Mouse (Mus musculus) forebrain, embryonic 16.5 days (tissue): ENCODE data around the gene Rad51b. TPM values are rescaled to one million over a fixed set of nuclear protein-coding genes. Genes with fewer than 3 reads are reported as not detected.
A peak's percentile ranks its signal among the peaks of the same experiment; 100 is the strongest.

Experiments used
- ATAC-seq: fragments of 200-750 bp; cut with Nextera tagmentation; 2 replicates; pipeline ENCODE4 v1.8.0; 2017; ENCODE audit warnings: mild to moderate bottlenecking, moderate library complexity
- H3K27ac ChIP-seq: fragments of 300-500 bp; sonication (generic); 2 replicates; pipeline ENCODE4 v1.5.1; 2014; ENCODE audit warnings: low read length, control low read depth
- H3K27me3 ChIP-seq: fragments of 300-500 bp; sonication (generic); replicated peaks from 2 replicates; pipeline ENCODE4 v1.6.1; 2014; ENCODE audit warnings: low read length; ENCODE audit not compliant: control insufficient read depth, insufficient read depth
- H3K36me3 ChIP-seq: fragments of 300-500 bp; sonication (generic); 2 replicates; pipeline ENCODE4 v1.6.1; 2014; ENCODE audit not compliant: control insufficient read depth, insufficient read depth
- H3K4me1 ChIP-seq: fragments of 300-500 bp; sonication (generic); replicated peaks from 2 replicates; pipeline ENCODE4 v1.6.1; 2014; ENCODE audit warnings: low read length; ENCODE audit not compliant: control insufficient read depth, insufficient read depth
- H3K4me2 ChIP-seq: fragments of 300-500 bp; sonication (generic); 2 replicates; pipeline ENCODE4 v1.6.1; 2014; ENCODE audit warnings: mild to moderate bottlenecking, low read length, control low read depth
- H3K4me3 ChIP-seq: fragments of 300-500 bp; sonication (generic); replicated peaks from 2 replicates; pipeline ENCODE4 v1.5.1; 2014; ENCODE audit warnings: mild to moderate bottlenecking, low read length, control low read depth
- H3K9ac ChIP-seq: fragments of 300-500 bp; sonication (generic); replicated peaks from 2 replicates; pipeline ENCODE4 v1.6.1; 2014; ENCODE audit warnings: low read depth, low read length, control low read depth
- H3K9me3 ChIP-seq: fragments of 300-500 bp; sonication (generic); 2 replicates; pipeline ENCODE4 v1.6.1; 2016; ENCODE audit warnings: low read length; ENCODE audit not compliant: control insufficient read depth
- WGBS: fragments of 180-500 bp; shearing (Covaris S2); extraction: QIAGEN DNeasy Blood & Tissue Kit; methylation state at CpG from one replicate; pipeline ENCODE4 v1.1.7; 2014; 5-methylcytosine and 5-hydroxymethylcytosine counted together
- polyA plus RNA-seq: library from polyadenylated mRNA; unstranded; fragments of >200 nt; fragmentation: Nextera tagmentation; extraction: Ambion mirVana; gene quantifications from 2 replicates; pipeline ENCODE4 v1.2.1, GENCODE M21; 2015

Gene Rad51b
- polyA plus RNA-seq, 1 experiment from 2014 or later = 2.6 TPM

DNA sequence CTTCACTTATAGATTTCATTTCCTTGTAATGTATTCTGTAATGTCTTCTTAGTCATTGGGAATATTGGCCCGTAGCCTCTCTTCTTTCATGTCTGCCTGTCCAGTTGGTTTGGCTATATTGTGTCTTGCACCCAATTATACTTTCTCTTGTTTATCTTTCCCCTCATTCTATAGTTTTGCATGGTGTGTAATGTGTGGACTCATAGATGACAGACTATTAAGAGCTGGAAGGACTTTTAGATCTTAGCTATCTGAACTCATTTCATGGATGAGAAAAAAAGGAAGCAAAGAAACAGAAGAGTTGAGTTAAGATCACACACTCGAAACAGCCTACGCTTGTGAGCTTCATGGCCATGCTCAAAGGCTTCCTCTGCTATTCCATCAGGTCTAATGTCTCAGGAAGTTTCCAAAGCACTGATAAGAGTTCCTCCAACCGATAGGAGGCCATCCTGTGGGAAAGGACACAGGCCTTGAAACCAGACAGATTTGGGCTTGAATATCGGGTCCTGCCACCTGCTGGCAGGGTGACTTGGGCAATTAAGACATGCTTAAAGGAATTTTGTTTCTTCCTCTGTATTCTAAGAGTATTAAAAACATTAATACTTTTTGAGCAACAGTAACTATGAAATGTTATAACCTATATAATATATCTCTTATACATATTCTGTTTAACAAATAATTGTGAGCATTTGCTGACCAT is 216.1 kb downstream of the Rad51b start:
- WGBS = 87% methylated on average over 5 of the region's 5 CpGs
- H3K9ac ChIP-seq = no peak overlapping the region
- H3K9me3 ChIP-seq = no peaks in the 10 kb centered on the region; the same call in 1 of the 2 replicates
- peaks cover 16% of the 10 kb centered on the region for H3K4me1 ChIP-seq
- H3K27me3 ChIP-seq = no peaks in the 10 kb centered on the region
- no peak overlapping the region for H3K4me3 ChIP-seq
- ATAC-seq = no peak
- H3K27ac ChIP-seq = no peak overlapping the region
- no peaks in the 10 kb centered on the region for H3K36me3 ChIP-seq
- H3K4me2 ChIP-seq = no peak overlapping the region

DNA sequence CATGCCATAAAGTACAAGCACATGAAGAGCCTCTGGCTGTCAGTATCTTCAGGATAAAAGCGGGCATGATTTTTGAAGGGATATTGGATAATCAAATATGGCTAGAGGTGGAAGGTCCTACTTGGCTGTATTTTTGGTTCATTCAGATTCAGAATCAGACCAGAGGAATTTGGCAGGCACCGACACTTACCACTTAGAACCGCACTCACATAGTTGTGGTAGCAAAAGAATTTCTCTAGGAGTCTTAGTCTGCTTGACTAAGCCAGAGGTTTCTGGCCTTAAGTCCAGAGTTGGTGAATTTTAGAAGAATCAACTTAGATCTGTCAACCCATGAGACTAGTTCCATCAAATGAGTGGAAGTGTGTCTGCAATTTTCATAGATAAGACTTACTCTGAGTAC is 217.6 kb downstream of the Rad51b start:
- Histone ChIP-seq H3K9me3 (no peaks in the 10 kb centered on the region; the same call in 1 of the 2 replicates), H3K27ac (no peak overlapping the region), H3K4me3 (no peak overlapping the region), H3K36me3 (no peaks in the 10 kb centered on the region), H3K27me3 (no peaks in the 10 kb centered on the region), H3K4me1 (peaks cover 16% of the 10 kb centered on the region), H3K9ac (no peak overlapping the region), H3K4me2 (no peak overlapping the region)
- 95% methylated on average over 3 of the region's 3 CpGs for WGBS
- ATAC-seq = no peak

DNA sequence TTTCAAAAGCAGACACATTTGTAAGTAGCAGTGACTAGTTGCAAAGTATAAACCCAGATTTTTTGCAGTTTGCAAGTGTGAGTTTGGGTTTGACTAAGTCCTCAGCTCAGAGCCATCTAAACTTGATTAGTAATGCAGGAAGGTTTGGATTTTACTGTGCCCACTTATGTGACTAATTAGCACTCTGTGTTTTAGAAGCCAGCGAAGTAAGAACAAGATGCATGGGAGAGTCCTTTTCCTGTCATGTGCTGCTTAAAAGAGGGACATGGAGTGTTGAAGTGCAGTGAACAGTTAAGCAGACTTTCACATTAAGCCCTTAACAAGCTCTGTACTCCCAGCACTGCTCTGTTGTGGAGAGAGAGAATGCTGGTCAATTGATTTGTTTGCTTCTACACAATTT is 225.3 kb downstream of the Rad51b start:
- peak; percentile 55; the same call in 1 of the 2 replicates for ATAC-seq
- Histone ChIP-seq H3K9ac (no peak overlapping the region), H3K4me3 (no peak overlapping the region), H3K9me3 (no peaks in the 10 kb centered on the region), H3K4me2 (no peak overlapping the region), H3K36me3 (no peaks in the 10 kb centered on the region), H3K27me3 (no peaks in the 10 kb centered on the region), H3K27ac (no peak overlapping the region), H3K4me1 (no peaks in the 10 kb centered on the region)
- 8% methylated on average over 1 of the region's 1 CpGs for WGBS

GRCm38 (mm10) chr12:79524941-79525871 is 228.1 kb downstream of the Rad51b start:
- Histone ChIP-seq H3K4me1 (peaks cover under 1% of the 10 kb centered on the region), H3K4me3 (no peak overlapping the region), H3K36me3 (no peaks in the 10 kb centered on the region), H3K27ac (no peak overlapping the region), H3K9ac (no peak overlapping the region), H3K9me3 (no peaks in the 10 kb centered on the region), H3K27me3 (no peaks in the 10 kb centered on the region), H3K4me2 (no peak overlapping the region)
- 78% methylated on average over 14 of the region's 14 CpGs for WGBS
- ATAC-seq = no peak

DNA sequence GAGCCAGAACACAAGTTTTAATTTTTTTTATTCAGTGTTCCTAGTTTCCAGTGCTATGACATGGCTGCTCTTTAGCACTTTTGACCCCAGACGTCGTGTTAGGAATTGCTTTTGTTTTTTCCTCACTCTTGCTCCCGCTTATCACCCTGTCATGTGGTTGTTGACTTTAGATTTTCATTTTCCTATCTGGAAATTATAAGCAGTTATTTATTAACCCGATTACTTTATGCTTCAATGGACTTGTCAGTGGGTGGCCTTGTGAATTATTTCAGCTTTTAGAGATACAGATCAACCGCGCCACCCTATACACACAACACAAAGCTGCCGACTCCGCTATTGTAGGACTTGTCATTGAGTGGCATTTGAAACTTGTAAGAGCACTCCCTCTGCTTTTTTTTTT is 228.8 kb downstream of the Rad51b start:
- H3K27me3 ChIP-seq = no peaks in the 10 kb centered on the region
- H3K9me3 ChIP-seq = no peaks in the 10 kb centered on the region
- ATAC-seq = no peak
- H3K27ac ChIP-seq = no peak overlapping the region
- 41% methylated on average over 8 of the region's 8 CpGs for WGBS
- H3K4me1 ChIP-seq = peaks cover 6% of the 10 kb centered on the region
- no peak overlapping the region for H3K4me2 ChIP-seq
- no peak overlapping the region for H3K9ac ChIP-seq
- no peak overlapping the region for H3K4me3 ChIP-seq
- H3K36me3 ChIP-seq = no peaks in the 10 kb centered on the region

- Histone ChIP-seq H3K9me3 (no peaks in the 10 kb centered on the region), H3K4me2 (no peak overlapping the region), H3K36me3 (no peaks in the 10 kb centered on the region), H3K4me1 (peaks cover 8% of the 10 kb centered on the region), H3K27ac (no peak overlapping the region), H3K27me3 (no peaks in the 10 kb centered on the region), H3K4me3 (no peak overlapping the region), H3K9ac (no peak overlapping the region)
- 74% methylated on average over 3 of the region's 3 CpGs for WGBS
- ATAC-seq = no peak
Observed at GRCm38 (mm10) chr12:79527222-79527621, 230.1 kb downstream of the Rad51b start.

GRCm38 (mm10) chr12:79530275-79530902 is 233.3 kb downstream of the Rad51b start:
- H3K27ac ChIP-seq = no peak overlapping the region
- no peak overlapping the region for H3K4me2 ChIP-seq
- H3K27me3 ChIP-seq = no peaks in the 10 kb centered on the region
- WGBS = 18% methylated on average over 10 of the region's 10 CpGs
- no peak overlapping the region for H3K9ac ChIP-seq
- no peaks in the 10 kb centered on the region for H3K36me3 ChIP-seq
- ATAC-seq = no peak
- H3K4me1 ChIP-seq = peaks cover 14% of the 10 kb centered on the region
- no peak overlapping the region for H3K4me3 ChIP-seq
- H3K9me3 ChIP-seq = no peaks in the 10 kb centered on the region

- ATAC-seq = no peak
- Histone ChIP-seq H3K9me3 (no peaks in the 10 kb centered on the region), H3K27ac (no peak overlapping the region), H3K27me3 (no peaks in the 10 kb centered on the region), H3K36me3 (no peaks in the 10 kb centered on the region), H3K9ac (no peak overlapping the region), H3K4me3 (no peak overlapping the region), H3K4me1 (peaks cover 20% of the 10 kb centered on the region), H3K4me2 (no peak overlapping the region)
- 80% methylated on average over 5 of the region's 5 CpGs for WGBS
Observed at GRCm38 (mm10) chr12:79531809-79532798, 235.0 kb downstream of the Rad51b start.
